Mouse (Mus musculus) c-Kit-positive CD71-negative TER-119-negative erythroid progenitor cells, embryonic 14.5 days (primary cell): Measurements from ENCODE around the gene Fer.

Experiments
- DNase-seq: peaks from one replicate; pipeline ENCODE4 v3.0.0-alpha.2; 2013; ENCODE audit warnings: low read depth

Gene Fer

GRCm38 (mm10) chr17:63871773-63872172 is 8.9 kb downstream of the Fer start:
- no peak for DNase-seq

- DNase-seq, result no peak
Measured at GRCm38 (mm10) chr17:63878889-63879288, 16.0 kb downstream of the Fer start.

GRCm38 (mm10) chr17:63880009-63880408 is 17.1 kb downstream of the Fer start:
- DNase-seq, result no peak

GRCm38 (mm10) chr17:63886988-63887387 is 24.1 kb downstream of the Fer start:
- no peak for DNase-seq

- DNase-seq, result no peak
Measured at GRCm38 (mm10) chr17:63890611-63891010, 27.7 kb downstream of the Fer start.

GRCm38 (mm10) chr17:63895829-63896228 is 33.0 kb downstream of the Fer start:
- no peak for DNase-seq

GRCm38 (mm10) chr17:63897050-63897449 is 34.2 kb downstream of the Fer start:
- no peak for DNase-seq

GRCm38 (mm10) chr17:63909297-63909696 is 46.4 kb downstream of the Fer start:
- DNase-seq, result no peak

- DNase-seq, result no peak
Measured at GRCm38 (mm10) chr17:63921601-63922203, 58.8 kb downstream of the Fer start.

- DNase-seq, result no peak
Measured at GRCm38 (mm10) chr17:63925581-63925980, 62.7 kb downstream of the Fer start.

GRCm38 (mm10) chr17:63930634-63931033 is 67.8 kb downstream of the Fer start:
- DNase-seq, result no peak

GRCm38 (mm10) chr17:63931556-63931955 is 68.7 kb downstream of the Fer start:
- DNase-seq, result no peak

GRCm38 (mm10) chr17:63935408-63935807 is 72.5 kb downstream of the Fer start:
- DNase-seq, result no peak

GRCm38 (mm10) chr17:63937886-63938285 is 75.0 kb downstream of the Fer start:
- DNase-seq, result no peak

- no peak for DNase-seq
Measured at GRCm38 (mm10) chr17:63946772-63947171, 83.9 kb downstream of the Fer start.

GRCm38 (mm10) chr17:63948811-63949210 is 85.9 kb downstream of the Fer start:
- no peak for DNase-seq

GRCm38 (mm10) chr17:63951436-63951835 is 88.6 kb downstream of the Fer start:
- DNase-seq, result no peak

GRCm38 (mm10) chr17:63967091-63967490 is 104.2 kb downstream of the Fer start:
- no peak for DNase-seq

- no peak for DNase-seq
Measured at GRCm38 (mm10) chr17:63969448-63969847, 106.6 kb downstream of the Fer start.

GRCm38 (mm10) chr17:63970239-63970638 is 107.4 kb downstream of the Fer start:
- DNase-seq, result no peak

- no peak for DNase-seq
Measured at GRCm38 (mm10) chr17:63970939-63971338, 108.1 kb downstream of the Fer start.

- no peak for DNase-seq
Measured at GRCm38 (mm10) chr17:63972181-63972580, 109.3 kb downstream of the Fer start.

- no peak for DNase-seq
Measured at GRCm38 (mm10) chr17:63973806-63974205, 110.9 kb downstream of the Fer start.

- DNase-seq, result no peak
Measured at GRCm38 (mm10) chr17:63974253-63974652, 111.4 kb downstream of the Fer start.
